Mouse (Mus musculus): ENCODE data around the gene Tlcd2.
"Not testable (repeated sequence)": the region's sequence is repeated elsewhere in the genome, so short reads cannot be mapped to it uniquely, and the experiment has no call there.

Tlcd2 gene

DNA sequence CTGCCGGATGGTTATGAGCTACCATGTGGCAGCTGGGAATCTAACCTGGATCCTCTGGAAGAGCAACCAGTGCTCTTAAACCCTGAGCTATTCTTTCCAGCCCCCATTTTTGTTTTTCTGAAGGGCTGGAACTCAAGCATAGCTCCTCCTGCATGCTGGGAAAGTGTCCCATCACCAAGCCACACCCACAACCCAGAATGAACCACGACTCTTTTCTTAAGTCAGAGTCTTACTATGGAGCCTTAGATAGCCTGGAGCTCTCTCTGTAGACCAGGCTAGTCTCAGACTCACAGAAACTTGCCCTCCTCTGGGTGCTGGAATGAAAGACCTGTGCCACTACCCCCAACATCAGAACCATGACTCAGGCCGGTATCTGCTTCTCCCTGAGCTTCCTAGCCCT lies 12.9 kb upstream of the Tlcd2 start:
- no peak for ATAC-seq (ENCODE audit: insufficient number of reproducible peaks, low FRiP score, low TSS enrichment)

DNA sequence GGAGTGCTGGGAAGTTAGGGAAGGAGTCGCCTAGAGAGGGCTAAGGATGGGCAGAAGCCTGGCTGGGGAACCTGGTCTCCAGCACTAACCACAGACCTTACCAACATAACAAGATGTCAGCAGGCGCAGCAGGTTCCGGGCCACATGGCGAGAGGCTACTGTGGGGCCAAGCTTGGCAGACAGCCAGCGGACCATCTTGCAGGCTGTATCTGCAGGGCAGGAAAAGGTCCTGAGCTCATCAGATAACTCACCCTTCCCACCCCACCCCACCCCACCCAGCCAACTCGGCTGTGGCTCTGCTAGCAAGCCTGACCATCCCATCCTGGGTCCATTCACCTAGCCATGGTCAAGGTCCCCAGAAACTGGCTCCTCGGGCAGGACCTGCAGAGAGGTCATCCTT lies 11.8 kb upstream of the Tlcd2 start:
- no peak for ATAC-seq (ENCODE audit: insufficient number of reproducible peaks, low FRiP score, low TSS enrichment)

- ATAC-seq (ENCODE audit: insufficient number of reproducible peaks, low FRiP score, low TSS enrichment) = no peak
Measured at GRCm38 (mm10) chr11:75450304-75450908, 11.1 kb upstream of the Tlcd2 start.

DNA sequence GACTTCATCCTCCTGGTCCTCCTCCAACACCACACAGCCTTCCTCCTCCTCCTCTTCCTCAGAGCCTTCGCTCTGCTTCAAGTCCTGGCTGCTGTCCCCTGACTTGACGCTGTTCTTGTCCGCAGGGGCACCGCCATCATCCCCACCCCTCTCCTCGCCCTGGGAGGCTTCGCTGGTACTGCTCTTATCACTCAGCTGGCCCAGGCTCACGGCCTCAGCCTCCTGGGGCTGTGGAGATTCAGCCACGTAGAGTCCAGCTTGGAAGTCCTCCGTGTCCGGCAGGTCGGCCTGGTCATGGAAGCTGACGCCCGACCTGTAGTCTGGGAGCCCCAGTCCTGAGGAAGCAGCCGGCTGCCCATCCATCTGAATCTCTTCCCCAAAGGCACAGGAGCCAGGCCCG lies 10.6 kb upstream of the Tlcd2 start:
- no peak for ATAC-seq (ENCODE audit: insufficient number of reproducible peaks, low FRiP score, low TSS enrichment)

GRCm38 (mm10) chr11:75452081-75452480 lies 9.4 kb upstream of the Tlcd2 start:
- ATAC-seq (ENCODE audit: insufficient number of reproducible peaks, low FRiP score, low TSS enrichment) = no peak

DNA sequence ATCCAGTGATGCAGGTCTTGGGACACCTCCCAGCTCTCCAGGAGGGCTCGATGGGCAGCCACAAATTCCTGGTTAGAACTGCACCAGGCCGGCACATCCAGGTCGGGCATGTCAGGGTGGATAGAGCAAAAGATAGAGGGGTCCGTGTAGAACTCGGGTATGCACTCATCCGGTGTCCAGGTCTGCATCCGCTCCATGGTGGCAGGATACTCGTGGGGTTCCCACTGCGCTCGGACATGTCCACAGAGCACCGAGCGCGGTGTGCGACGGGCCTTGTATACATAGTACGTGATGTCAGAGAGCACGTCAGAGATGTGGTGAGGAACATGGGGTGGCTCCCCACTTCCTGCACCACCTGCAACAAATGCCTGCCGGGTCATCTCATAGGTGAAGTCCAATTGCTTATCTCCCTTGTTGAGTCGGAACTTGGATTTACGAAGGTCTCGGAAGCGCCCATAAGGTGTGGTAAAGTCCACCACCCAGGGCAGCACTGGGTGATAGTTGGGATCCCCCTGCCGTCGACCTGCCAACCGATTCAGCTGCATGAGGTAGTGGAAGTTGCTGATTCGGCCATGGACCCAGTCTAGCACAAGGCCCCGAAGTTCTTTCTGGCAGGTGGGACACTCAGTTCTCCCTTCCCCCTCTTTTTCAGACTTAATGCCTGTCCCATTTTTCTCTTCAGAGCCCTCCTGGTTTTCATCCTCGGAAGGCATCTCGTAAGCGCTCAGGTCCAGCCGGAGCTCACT lies 8.5 kb upstream of the Tlcd2 start:
- no peak for ATAC-seq (ENCODE audit: insufficient number of reproducible peaks, low FRiP score, low TSS enrichment)

DNA sequence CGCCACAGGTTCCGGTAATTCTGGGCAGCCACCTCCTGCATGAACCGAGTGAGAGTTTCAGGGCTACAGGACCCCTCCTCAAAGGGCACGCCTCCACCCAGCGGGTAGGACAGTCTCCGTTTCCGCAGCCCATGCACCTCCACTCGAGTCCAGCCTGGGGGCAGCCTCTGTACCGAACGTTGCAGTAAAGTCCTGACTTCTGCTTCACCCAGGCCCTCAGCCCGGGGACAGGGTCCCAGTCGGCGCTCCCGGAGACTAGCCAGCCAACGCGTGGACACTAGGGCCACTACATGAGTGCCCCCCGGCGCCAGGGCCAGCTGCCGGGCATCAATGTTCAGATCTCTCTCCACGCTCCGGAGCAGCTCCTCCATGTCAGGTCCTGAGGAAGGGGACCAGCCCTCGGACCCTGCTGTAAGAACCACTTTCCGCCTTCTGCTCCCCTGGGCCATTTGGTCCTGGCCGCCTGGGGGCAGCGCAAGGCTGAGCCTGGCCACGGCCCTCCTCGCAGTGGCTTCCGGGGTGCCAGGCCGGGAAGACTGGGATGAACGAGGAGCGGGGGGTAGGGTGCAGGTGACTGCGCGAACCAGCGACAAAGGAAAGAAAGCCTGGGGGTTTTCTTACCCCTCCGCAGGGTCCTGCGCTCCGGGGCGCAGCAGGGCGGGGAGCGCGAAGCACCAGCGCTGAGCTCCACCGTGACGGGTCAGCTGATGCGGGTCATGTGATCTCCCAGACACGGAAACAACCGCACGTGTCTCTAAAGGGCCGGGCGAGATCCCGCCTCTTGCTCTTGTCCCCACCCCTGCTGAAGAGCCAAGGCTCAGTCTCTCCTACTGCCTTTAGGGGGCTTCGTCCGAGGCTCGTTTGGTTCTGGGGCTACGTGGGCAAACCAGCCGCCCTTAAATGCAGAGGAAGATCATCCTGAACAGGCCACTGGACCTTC lies 7.3 kb upstream of the Tlcd2 start, which contains the start of gene Wdr81:
Gene Wdr81, minus strand, starts transcription at position 727 of the 940 bp plus-strand sequence.
- ATAC-seq (ENCODE audit: insufficient number of reproducible peaks, low FRiP score, low TSS enrichment) = peak; percentile 73

DNA sequence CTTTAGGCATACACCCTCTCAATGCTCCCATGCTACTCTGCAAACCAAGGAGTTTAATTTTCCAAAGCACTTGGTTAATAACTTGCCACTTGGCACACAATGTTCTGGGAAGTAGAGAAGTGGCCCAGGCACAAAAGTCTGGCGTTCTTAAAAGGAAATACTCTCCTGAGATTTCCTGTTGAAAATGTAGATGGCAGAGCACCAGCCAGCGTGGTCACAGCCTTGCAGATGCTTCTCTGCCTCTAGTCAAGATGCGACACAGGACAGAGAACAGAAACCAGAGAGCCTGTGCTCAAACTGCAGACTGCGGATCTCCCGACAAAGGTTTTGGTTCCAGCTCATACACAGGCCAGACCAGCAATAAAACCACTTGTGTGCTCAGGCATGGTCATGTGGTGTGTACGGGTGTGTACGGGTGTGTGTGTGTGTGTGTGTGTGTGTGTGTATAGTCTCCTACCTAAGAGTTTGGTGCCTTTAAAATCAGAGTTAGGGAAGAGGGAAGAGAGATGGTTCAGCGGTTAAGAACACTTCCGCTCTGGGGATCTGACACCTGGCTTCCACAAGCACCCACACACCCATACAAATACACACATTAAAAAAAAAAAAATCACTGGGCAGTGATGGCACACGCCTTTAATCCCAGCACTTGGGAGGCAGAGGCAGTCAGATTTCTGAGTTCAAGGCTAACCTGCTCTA lies 6.3 kb upstream of the Tlcd2 start:
- no peak for ATAC-seq (ENCODE audit: insufficient number of reproducible peaks, low FRiP score, low TSS enrichment)

DNA sequence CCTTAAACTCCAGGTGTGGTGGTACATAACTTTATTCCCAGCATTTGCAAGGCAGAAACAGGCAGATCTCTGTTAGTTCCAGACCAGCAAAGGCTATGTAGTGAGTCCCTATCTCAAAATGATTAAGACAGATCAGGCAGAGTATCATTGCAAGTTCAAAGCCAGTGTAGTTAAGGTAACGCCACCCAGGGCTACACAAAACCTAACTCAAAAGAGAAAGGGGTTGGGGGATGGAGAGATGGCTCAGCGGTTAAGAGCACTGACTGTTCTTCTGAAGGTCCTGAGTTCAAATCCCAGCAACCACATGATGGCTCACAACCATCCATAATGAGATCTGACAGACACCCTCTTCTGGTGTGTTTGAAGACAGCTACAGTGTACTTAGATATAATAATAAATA lies 5.5 kb upstream of the Tlcd2 start:
- not testable (repeated sequence) for ATAC-seq (ENCODE audit: insufficient number of reproducible peaks, low FRiP score, low TSS enrichment)

GRCm38 (mm10) chr11:75456440-75456871 lies 5.1 kb upstream of the Tlcd2 start:
- ATAC-seq (ENCODE audit: insufficient number of reproducible peaks, low FRiP score, low TSS enrichment) = no peak

- no peak for ATAC-seq (ENCODE audit: insufficient number of reproducible peaks, low FRiP score, low TSS enrichment)
Measured at GRCm38 (mm10) chr11:75458169-75458568, 3.3 kb upstream of the Tlcd2 start.

DNA sequence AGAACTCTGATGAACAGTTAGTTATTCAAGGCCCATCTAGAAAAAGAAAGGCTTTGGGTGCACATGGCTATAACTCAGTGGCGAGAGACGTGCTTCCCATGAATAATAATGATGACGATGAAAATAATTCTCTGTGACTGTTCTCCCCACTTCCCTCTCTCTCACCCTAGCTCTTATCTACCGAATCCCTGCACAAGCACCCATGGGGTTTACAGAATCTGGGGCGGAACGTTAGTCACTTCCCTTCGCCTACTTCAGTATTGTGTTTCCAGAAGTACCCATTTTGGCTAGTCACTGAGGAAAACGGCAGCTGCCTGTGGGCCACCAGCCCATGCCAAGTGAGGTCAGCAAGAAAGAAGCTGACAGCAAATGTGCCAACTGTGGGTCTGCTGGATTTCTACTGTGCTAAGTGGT lies 2.9 kb upstream of the Tlcd2 start:
- ATAC-seq (ENCODE audit: insufficient number of reproducible peaks, low FRiP score, low TSS enrichment) = no peak

DNA sequence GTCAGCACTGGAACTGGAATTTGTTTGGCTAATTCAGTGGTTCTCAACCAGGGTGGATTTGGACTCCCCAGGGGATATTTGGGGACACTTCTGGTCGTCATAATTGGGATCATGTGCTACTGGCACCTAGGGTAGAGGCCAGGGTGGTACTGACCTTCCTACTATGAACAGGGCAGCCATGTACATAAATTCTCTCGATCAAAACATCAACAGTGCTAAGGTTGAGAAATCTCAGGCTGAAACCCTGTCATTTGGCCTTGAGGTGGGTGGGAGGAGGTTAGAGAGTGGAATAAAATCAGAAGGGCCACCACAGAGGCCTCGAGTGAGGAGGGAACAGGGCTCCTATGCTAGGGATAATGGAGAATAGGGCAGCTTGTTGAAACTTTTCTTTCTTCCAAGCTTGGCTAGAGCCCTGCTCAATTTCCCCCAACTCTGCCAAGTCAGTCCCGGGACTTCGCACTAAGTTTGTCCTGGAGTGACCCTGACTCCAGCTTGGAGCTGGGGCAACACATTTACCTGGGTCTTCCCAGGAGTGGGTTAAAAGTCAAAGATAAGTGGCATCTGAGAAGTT lies 2.3 kb upstream of the Tlcd2 start:
- ATAC-seq (ENCODE audit: insufficient number of reproducible peaks, low FRiP score, low TSS enrichment) = no peak

DNA sequence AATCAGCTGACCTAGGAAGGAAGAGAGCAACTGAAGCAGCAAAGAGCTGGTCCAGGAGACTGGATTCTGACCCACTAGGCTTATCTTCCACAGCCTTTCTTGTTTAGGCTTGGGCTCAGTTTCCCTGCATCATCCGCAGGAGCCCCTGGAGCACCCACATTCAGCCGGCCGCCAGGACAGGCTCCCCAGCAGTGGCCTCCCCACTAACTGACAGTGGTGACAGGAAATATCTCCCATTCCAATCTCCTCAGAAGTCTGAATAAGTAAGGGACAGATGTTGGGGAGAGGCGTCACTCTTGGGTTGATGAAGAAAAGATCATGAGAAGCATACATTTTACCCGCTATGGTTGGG lies 1.8 kb upstream of the Tlcd2 start:
- no peak for ATAC-seq (ENCODE audit: insufficient number of reproducible peaks, low FRiP score, low TSS enrichment)

DNA sequence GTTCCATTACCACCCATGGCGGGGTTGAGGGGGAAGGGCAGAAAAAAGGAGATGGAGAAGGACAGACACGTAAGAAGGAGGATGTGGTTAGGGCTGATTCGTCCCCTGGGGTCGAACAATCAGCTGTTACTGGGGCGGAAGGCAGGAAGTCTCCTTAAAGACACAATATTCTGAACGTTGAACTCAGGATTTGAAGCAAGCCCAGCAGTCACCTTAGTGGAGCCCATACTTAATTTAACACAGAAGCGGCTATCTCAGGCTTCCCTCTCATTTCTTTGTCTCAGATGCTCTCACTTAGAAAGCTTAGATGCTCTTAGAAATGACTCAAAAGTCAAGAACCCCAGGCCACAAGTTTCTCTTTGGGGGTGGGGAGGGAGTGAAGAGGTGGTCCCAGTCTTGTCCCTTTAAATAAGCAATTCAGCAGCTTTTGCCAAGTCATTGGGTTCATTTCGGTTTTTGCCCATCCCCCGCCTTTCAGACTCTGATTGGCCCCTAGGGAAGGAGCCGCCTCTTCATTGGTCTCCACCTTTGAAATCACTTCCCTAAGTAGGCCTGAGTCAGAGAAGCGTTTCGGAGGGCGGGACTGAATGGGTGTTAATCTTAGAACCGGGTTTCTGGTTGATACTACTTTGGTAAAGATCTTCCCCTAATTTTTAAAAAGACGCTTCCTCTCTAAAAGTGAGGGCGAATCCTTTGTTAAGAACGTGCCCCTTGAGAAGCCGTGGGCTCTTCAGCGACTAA lies 1.2 kb upstream of the Tlcd2 start:
- peak; percentile 63; the same call in 1 of the 2 replicates for ATAC-seq (ENCODE audit: insufficient number of reproducible peaks, low FRiP score, low TSS enrichment)

DNA sequence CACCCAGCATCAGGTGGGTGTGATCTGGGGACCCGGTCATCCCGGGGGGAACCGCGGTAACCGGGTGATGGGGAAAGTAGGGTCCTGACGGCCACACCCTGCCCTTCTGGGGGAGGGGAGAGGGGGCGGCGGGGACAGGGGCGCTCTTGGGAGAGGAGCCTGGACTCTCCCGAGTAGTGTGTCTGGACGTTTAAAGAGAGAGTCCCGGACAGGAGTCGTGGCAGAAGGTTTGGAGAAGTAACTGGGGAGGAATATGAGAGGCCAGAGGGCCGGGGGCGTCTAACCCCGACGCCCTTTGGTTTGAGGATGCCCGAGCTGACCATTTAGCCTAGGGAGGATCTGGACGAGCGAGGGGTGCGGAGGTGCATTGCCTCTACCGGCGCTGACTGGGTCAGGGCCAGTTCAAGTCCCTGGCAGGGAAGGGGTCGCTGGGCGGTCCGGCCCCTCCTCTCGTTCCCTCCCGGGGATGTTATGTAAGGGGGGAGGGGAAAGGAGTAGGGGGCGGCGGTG lies 283 bp downstream of the Tlcd2 start:
- ATAC-seq (ENCODE audit: insufficient number of reproducible peaks, low FRiP score, low TSS enrichment) = no peak

DNA sequence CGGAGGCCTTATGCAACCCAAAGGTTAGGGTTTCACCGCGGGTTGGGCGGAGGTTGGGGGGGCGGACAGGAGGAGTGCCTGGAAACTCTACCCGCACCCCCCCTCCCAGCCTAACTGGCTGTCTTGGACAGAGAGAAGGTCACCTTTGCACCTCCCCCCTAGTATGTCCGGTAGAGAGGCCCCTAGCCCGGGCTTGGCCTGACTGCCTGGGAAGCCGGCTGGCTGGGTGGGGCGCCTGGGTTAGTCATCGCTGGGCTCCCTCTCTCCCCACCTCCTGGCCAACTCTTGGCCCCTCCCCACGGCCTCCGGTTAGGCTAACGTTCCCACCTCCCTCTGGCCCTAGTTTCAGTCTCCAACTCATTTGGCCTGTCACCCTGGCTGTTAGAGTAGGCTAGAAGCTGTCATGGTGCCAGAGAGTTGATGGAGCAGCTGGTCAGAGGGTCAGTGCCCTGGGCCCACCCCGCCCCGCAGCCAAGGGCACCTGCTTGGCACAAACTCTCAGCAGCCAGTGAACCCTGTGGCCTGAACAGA lies 803 bp downstream of the Tlcd2 start:
- ATAC-seq (ENCODE audit: insufficient number of reproducible peaks, low FRiP score, low TSS enrichment) = no peak

GRCm38 (mm10) chr11:75462865-75463336 lies 1.4 kb downstream of the Tlcd2 start:
- ATAC-seq (ENCODE audit: insufficient number of reproducible peaks, low FRiP score, low TSS enrichment) = no peak

DNA sequence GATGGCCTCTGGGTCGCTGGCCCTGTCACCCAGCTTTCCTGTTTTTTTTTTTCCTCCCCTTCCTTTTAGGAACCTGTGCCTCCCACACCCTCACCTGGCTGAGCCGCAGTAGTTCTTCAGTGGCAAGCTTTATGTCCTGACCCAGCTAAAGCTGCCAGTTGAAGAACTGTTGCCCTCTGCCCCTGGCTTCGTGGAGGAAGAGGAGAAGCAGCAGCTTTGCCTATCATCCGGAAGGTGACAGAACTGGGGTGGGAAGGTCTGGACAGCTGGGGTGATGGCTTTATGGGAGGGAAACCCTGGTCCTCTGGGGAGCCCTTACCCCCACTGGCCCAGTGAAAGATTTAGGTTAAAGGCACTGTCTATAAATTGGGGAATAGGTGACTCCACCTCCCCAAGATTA lies 2.1 kb downstream of the Tlcd2 start:
- no peak for ATAC-seq (ENCODE audit: insufficient number of reproducible peaks, low FRiP score, low TSS enrichment)

All from cerebellum, adult (tissue).